Mouse (Mus musculus) forebrain, embryonic 15.5 days (tissue): Measurements from ENCODE around the gene 2310061I04Rik. TPM values are rescaled to one million over a fixed set of nuclear protein-coding genes. Genes with fewer than 3 reads are reported as not detected.

ENCODE experiments used
- ATAC-seq: fragments of 200-750 bp; cut with Nextera tagmentation; replicated peaks from 2 replicates; pipeline ENCODE4 v1.8.0; 2017; ENCODE audit warnings: mild to moderate bottlenecking, moderate TSS enrichment, moderate library complexity
- H3K27ac ChIP-seq: fragments of 300-500 bp; sonication (generic); replicated peaks from 2 replicates; pipeline ENCODE4 v1.5.1; 2015; ENCODE audit warnings: mild to moderate bottlenecking, inconsistent platforms
- H3K27me3 ChIP-seq: fragments of 300-500 bp; sonication (generic); 2 replicates; pipeline ENCODE4 v1.6.1; 2015; ENCODE audit warnings: inconsistent platforms
- H3K36me3 ChIP-seq: fragments of 300-500 bp; sonication (generic); 2 replicates; pipeline ENCODE4 v1.6.1; 2015; ENCODE audit warnings: mild to moderate bottlenecking, inconsistent platforms
- H3K4me1 ChIP-seq: fragments of 300-500 bp; sonication (generic); 2 replicates; pipeline ENCODE4 v1.6.1; 2015; ENCODE audit warnings: inconsistent platforms
- H3K4me2 ChIP-seq: fragments of 300-500 bp; sonication (generic); replicated peaks from 2 replicates; pipeline ENCODE4 v1.6.1; 2015; ENCODE audit warnings: mild to moderate bottlenecking, inconsistent platforms
- H3K4me3 ChIP-seq: fragments of 300-500 bp; sonication (generic); 2 replicates; pipeline ENCODE4 v1.5.1; 2015; ENCODE audit warnings: mild to moderate bottlenecking, inconsistent platforms
- H3K9ac ChIP-seq: fragments of 300-500 bp; sonication (generic); replicated peaks from 2 replicates; pipeline ENCODE4 v1.6.1; 2015; ENCODE audit warnings: mild to moderate bottlenecking, inconsistent platforms
- H3K9me3 ChIP-seq: fragments of 300-500 bp; sonication (generic); 2 replicates; pipeline ENCODE4 v1.6.1; 2016; ENCODE audit warnings: inconsistent platforms
- WGBS: fragments of 180-500 bp; shearing (Covaris S2); methylation state at CpG from one replicate; pipeline ENCODE4 v1.1.7; 2015; ENCODE audit warnings: mixed read lengths; 5-methylcytosine and 5-hydroxymethylcytosine counted together
- polyA plus RNA-seq: library from polyadenylated mRNA; unstranded; fragments of >200 nt; fragmentation: Nextera tagmentation; extraction: Ambion mirVana; gene quantifications from 2 replicates; pipeline ENCODE4 v1.2.1, GENCODE M21; 2015

The 2310061I04Rik gene
- polyA plus RNA-seq, 1 experiment from 2014 or later, result 41.5 TPM

GRCm38 (mm10) chr17:35909919-35910369 lies 12.7 kb upstream of the 2310061I04Rik start, which contains the start of gene Atat1:
Gene Atat1, minus strand, starts transcription at chr17:35910075.
- H3K4me2 ChIP-seq, result peak within 1 kb of the TSS; percentile 76
- no peaks in the 10 kb centered on the region for H3K9me3 ChIP-seq
- H3K36me3 ChIP-seq, result peaks cover 35% of the 10 kb centered on the region
- peaks cover 39% of the 10 kb centered on the region for H3K4me1 ChIP-seq
- peak within 1 kb of the TSS; percentile 89 for H3K27ac ChIP-seq
- 3% methylated on average over 25 of the region's 25 CpGs for whole genome bisulfite sequencing
- no peaks in the 10 kb centered on the region for H3K27me3 ChIP-seq
- peak within 1 kb of the TSS; percentile 89 for H3K4me3 ChIP-seq
- peak within 1 kb of the TSS; percentile 92 for H3K9ac ChIP-seq
- ATAC-seq, result peak; percentile 91

- no peaks in the 10 kb centered on the region for H3K27me3 ChIP-seq
- H3K9ac ChIP-seq, result peak overlapping the region; percentile 92
- no peaks in the 10 kb centered on the region for H3K9me3 ChIP-seq
- peaks cover 34% of the 10 kb centered on the region for H3K4me1 ChIP-seq
- peak overlapping the region; percentile 76 for H3K4me2 ChIP-seq
- 24% methylated on average over 20 of the region's 20 CpGs for WGBS
- H3K27ac ChIP-seq, result peak overlapping the region; percentile 89
- H3K36me3 ChIP-seq, result peaks cover 40% of the 10 kb centered on the region
- ATAC-seq, result peak; percentile 31
- peak overlapping the region; percentile 89 for H3K4me3 ChIP-seq
These were observed 12.1 kb upstream of the 2310061I04Rik start for GRCm38 (mm10) chr17:35909186-35909918.

GRCm38 (mm10) chr17:35907609-35908008 lies 10.4 kb upstream of the 2310061I04Rik start:
- no peak for ATAC-seq
- Histone ChIP-seq H3K27ac (no peak overlapping the region), H3K9me3 (no peaks in the 10 kb centered on the region), H3K4me1 (peaks cover 34% of the 10 kb centered on the region), H3K4me2 (0 out of 2 replicates have a peak overlapping the region, but pooled peaks have one; percentile 76), H3K27me3 (no peaks in the 10 kb centered on the region), H3K4me3 (no peak overlapping the region), H3K9ac (no peak overlapping the region), H3K36me3 (peaks cover 52% of the 10 kb centered on the region)
- 86% methylated on average over 2 of the region's 2 CpGs for WGBS

GRCm38 (mm10) chr17:35905587-35905986 lies 8.4 kb upstream of the 2310061I04Rik start:
- peaks cover 68% of the 10 kb centered on the region for H3K36me3 ChIP-seq
- ATAC-seq, result no peak
- 91% methylated on average over 1 of the region's 1 CpGs for WGBS
- no peak overlapping the region for H3K4me2 ChIP-seq
- no peak overlapping the region for H3K9ac ChIP-seq
- H3K9me3 ChIP-seq, result no peaks in the 10 kb centered on the region
- H3K27ac ChIP-seq, result no peak overlapping the region
- peaks cover 34% of the 10 kb centered on the region for H3K4me1 ChIP-seq
- no peaks in the 10 kb centered on the region for H3K27me3 ChIP-seq
- no peak overlapping the region for H3K4me3 ChIP-seq

- H3K4me2 ChIP-seq, result no peak overlapping the region
- WGBS, result 79% methylated on average over 4 of the region's 4 CpGs
- peaks cover 27% of the 10 kb centered on the region for H3K4me1 ChIP-seq
- no peaks in the 10 kb centered on the region for H3K9me3 ChIP-seq
- ATAC-seq, result no peak
- no peak overlapping the region for H3K27ac ChIP-seq
- no peak overlapping the region for H3K9ac ChIP-seq
- H3K36me3 ChIP-seq, result peaks cover 84% of the 10 kb centered on the region
- no peak overlapping the region for H3K4me3 ChIP-seq
- no peaks in the 10 kb centered on the region for H3K27me3 ChIP-seq
These were observed 6.7 kb upstream of the 2310061I04Rik start for GRCm38 (mm10) chr17:35903992-35904355.

- WGBS, result 91% methylated on average over 9 of the region's 9 CpGs
- no peak overlapping the region for H3K4me2 ChIP-seq
- no peaks in the 10 kb centered on the region for H3K27me3 ChIP-seq
- no peak overlapping the region for H3K9ac ChIP-seq
- no peak for ATAC-seq
- no peaks in the 10 kb centered on the region for H3K9me3 ChIP-seq
- H3K36me3 ChIP-seq, result peaks cover 85% of the 10 kb centered on the region
- no peak overlapping the region for H3K27ac ChIP-seq
- no peak overlapping the region for H3K4me3 ChIP-seq
- H3K4me1 ChIP-seq, result peaks cover 22% of the 10 kb centered on the region
These were observed 6.2 kb upstream of the 2310061I04Rik start for GRCm38 (mm10) chr17:35903343-35903991.

- 92% methylated on average over 3 of the region's 3 CpGs for WGBS
- H3K36me3 ChIP-seq, result peaks cover 71% of the 10 kb centered on the region
- ATAC-seq, result no peak
These were observed 3.4 kb upstream of the 2310061I04Rik start for GRCm38 (mm10) chr17:35900636-35901035.

GRCm38 (mm10) chr17:35897644-35898573 lies 678 bp upstream of the 2310061I04Rik start:
- WGBS, result 43% methylated on average over 23 of the region's 23 CpGs
- Histone ChIP-seq H3K4me3 (peak overlapping the region; percentile 66), H3K9ac (peak overlapping the region; percentile 87; the same call in 1 of the 2 replicates), H3K9me3 (no peaks in the 10 kb centered on the region), H3K4me2 (peak overlapping the region; percentile 95), H3K27me3 (no peaks in the 10 kb centered on the region), H3K27ac (peak overlapping the region; percentile 94), H3K4me1 (peaks cover 21% of the 10 kb centered on the region), H3K36me3 (peaks cover 65% of the 10 kb centered on the region)
- ATAC-seq, result peak; percentile 43

More at GRCm38 (mm10) chr17:35900636-35901035, 3.4 kb upstream of the 2310061I04Rik start:
- Histone ChIP-seq H3K9me3 (no peaks in the 10 kb centered on the region), H3K9ac (no peak overlapping the region), H3K27ac (no peak overlapping the region), H3K4me3 (no peak overlapping the region), H3K4me1 (peaks cover 19% of the 10 kb centered on the region), H3K4me2 (no peak overlapping the region), H3K27me3 (no peaks in the 10 kb centered on the region)

GRCm38 (mm10) chr17:35887725-35888124 lies 9.5 kb downstream of the 2310061I04Rik start:
- no peak overlapping the region for H3K27ac ChIP-seq

GRCm38 (mm10) chr17:35883777-35884176 lies 13.5 kb downstream of the 2310061I04Rik start:
- no peak for ATAC-seq
- Histone ChIP-seq H3K9ac (no peak overlapping the region), H3K27ac (no peak overlapping the region), H3K4me1 (peaks cover 16% of the 10 kb centered on the region), H3K36me3 (peaks cover 69% of the 10 kb centered on the region), H3K9me3 (no peaks in the 10 kb centered on the region), H3K4me2 (no peak overlapping the region), H3K27me3 (no peaks in the 10 kb centered on the region), H3K4me3 (no peak overlapping the region)
- WGBS, result 96% methylated on average over 14 of the region's 14 CpGs

More at GRCm38 (mm10) chr17:35887725-35888124, 9.5 kb downstream of the 2310061I04Rik start:
- Histone ChIP-seq H3K9ac (no peak overlapping the region), H3K4me1 (no peaks in the 10 kb centered on the region), H3K27me3 (no peaks in the 10 kb centered on the region), H3K4me2 (no peak overlapping the region), H3K36me3 (peaks cover 89% of the 10 kb centered on the region), H3K4me3 (no peak overlapping the region), H3K9me3 (no peaks in the 10 kb centered on the region)
- 79% methylated on average over 15 of the region's 17 CpGs for WGBS
- no peak for ATAC-seq

GRCm38 (mm10) chr17:35882924-35883323 lies 14.3 kb downstream of the 2310061I04Rik start:
- Histone ChIP-seq H3K4me3 (no peak overlapping the region), H3K9ac (no peak overlapping the region), H3K4me2 (no peak overlapping the region), H3K27ac (no peak overlapping the region), H3K9me3 (no peaks in the 10 kb centered on the region), H3K27me3 (no peaks in the 10 kb centered on the region), H3K36me3 (peaks cover 61% of the 10 kb centered on the region), H3K4me1 (peaks cover 16% of the 10 kb centered on the region)
- ATAC-seq, result no peak
- WGBS, result 90% methylated on average over 17 of the region's 17 CpGs
